Mouse (Mus musculus): ENCODE measurements around the gene Rps6kb1.

GRCm38 (mm10) chr11:86543960-86544638 lies 506 bp downstream of the Rps6kb1 start:
- TF ChIP-seq CTCF (IDR thresholded peaks at IDR 0.05; ENCODE audit: extremely low read depth, insufficient read depth, low read length) (no peak), POLR2A (IDR thresholded peaks at IDR 0.05; ENCODE audit: extremely low read depth, insufficient read depth, low read length) (no peak)

All from cortical plate, adult 2 months (tissue).